Mouse (Mus musculus) midbrain, embryonic 14.5 days (tissue): ENCODE measurements around the gene Kcnj12. TPM values are rescaled to one million over a fixed set of nuclear protein-coding genes. Genes with fewer than 3 reads are reported as not detected.

Source experiments
- ATAC-seq: fragments of 200-750 bp; cut with Nextera tagmentation; 2 replicates; pipeline ENCODE4 v1.8.0; 2017; ENCODE audit warnings: moderate number of reproducible peaks, moderate library complexity; ENCODE audit not compliant: low FRiP score, low TSS enrichment
- DNase-seq: peaks from one replicate; pipeline ENCODE4 v3.0.0-alpha.2; 2015
- H3K27ac ChIP-seq: fragments of 300-500 bp; sonication (generic); replicated peaks from 2 replicates; pipeline ENCODE4 v1.5.1; 2014; ENCODE audit warnings: mild to moderate bottlenecking, low read depth, low read length, moderate library complexity
- H3K27me3 ChIP-seq: fragments of 300-500 bp; sonication (generic); 2 replicates; pipeline ENCODE4 v1.6.1; 2014; ENCODE audit warnings: low read length, control low read depth, mixed read lengths; ENCODE audit not compliant: control insufficient read depth, insufficient read depth
- H3K36me3 ChIP-seq: fragments of 300-500 bp; sonication (generic); 2 replicates; pipeline ENCODE4 v1.6.1; 2014; ENCODE audit warnings: low read length, control low read depth; ENCODE audit not compliant: control insufficient read depth, insufficient read depth
- H3K4me1 ChIP-seq: fragments of 300-500 bp; sonication (generic); 2 replicates; pipeline ENCODE4 v1.6.1; 2014; ENCODE audit warnings: mild to moderate bottlenecking, antibody characterized with exemption, low read length, control low read depth; ENCODE audit not compliant: control insufficient read depth, insufficient read depth
- H3K4me2 ChIP-seq: fragments of 300-500 bp; sonication (generic); 2 replicates; pipeline ENCODE4 v1.6.1; 2014; ENCODE audit warnings: mild to moderate bottlenecking, low read length, moderate library complexity
- H3K4me3 ChIP-seq: fragments of 300-500 bp; sonication (generic); replicated peaks from 2 replicates; pipeline ENCODE4 v1.5.1; 2014; ENCODE audit warnings: low read depth, low read length
- H3K9ac ChIP-seq: fragments of 300-500 bp; sonication (generic); replicated peaks from 2 replicates; pipeline ENCODE4 v1.6.1; 2014; ENCODE audit warnings: mild to moderate bottlenecking, low read length, moderate library complexity
- H3K9me3 ChIP-seq: fragments of 300-500 bp; sonication (generic); 2 replicates; pipeline ENCODE4 v1.6.1; 2016; ENCODE audit warnings: low read length, control low read depth, mixed read lengths; ENCODE audit not compliant: control insufficient read depth
- WGBS: fragments of 180-500 bp; shearing (Covaris S2); extraction: QIAGEN DNeasy Blood & Tissue Kit; methylation state at CpG from one replicate; pipeline ENCODE4 v1.1.7; 2014; 5-methylcytosine and 5-hydroxymethylcytosine counted together
- polyA plus RNA-seq: library from polyadenylated mRNA; unstranded; fragments of >200 nt; fragmentation: Nextera tagmentation; extraction: Ambion mirVana; gene quantifications from 2 replicates; pipeline ENCODE4 v1.2.1, GENCODE M21; 2014

Gene Kcnj12
- polyA plus RNA-seq, 1 experiment from 2014 or later = 2.9 TPM

- Histone ChIP-seq H3K9ac (no peak overlapping the region), H3K4me3 (no peak overlapping the region), H3K4me2 (no peak overlapping the region), H3K4me1 (no peaks in the 10 kb centered on the region; the same call in 1 of the 2 replicates), H3K36me3 (no peaks in the 10 kb centered on the region), H3K27ac (no peak overlapping the region), H3K27me3 (no peaks in the 10 kb centered on the region), H3K9me3 (no peaks in the 10 kb centered on the region)
- no peak for ATAC-seq
- WGBS = 79% methylated on average over 15 of the region's 15 CpGs
- DNase-seq = no peak
Observed at GRCm38 (mm10) chr11:61075361-61076326, 53.3 kb downstream of the Kcnj12 start.

GRCm38 (mm10) chr11:61081624-61082023 lies 59.3 kb downstream of the Kcnj12 start:
- Histone ChIP-seq H3K36me3 (no peaks in the 10 kb centered on the region), H3K4me1 (no peaks in the 10 kb centered on the region), H3K4me3 (no peak overlapping the region), H3K27me3 (no peaks in the 10 kb centered on the region), H3K27ac (no peak overlapping the region), H3K4me2 (no peak overlapping the region), H3K9me3 (no peaks in the 10 kb centered on the region), H3K9ac (no peak overlapping the region)
- 89% methylated on average over 2 of the region's 2 CpGs for WGBS
- DNase-seq (no peak), ATAC-seq (no peak)

- Histone ChIP-seq H3K36me3 (no peaks in the 10 kb centered on the region), H3K27ac (no peak overlapping the region), H3K9ac (no peak overlapping the region), H3K4me3 (no peak overlapping the region), H3K9me3 (no peaks in the 10 kb centered on the region), H3K27me3 (no peaks in the 10 kb centered on the region), H3K4me2 (no peak overlapping the region), H3K4me1 (no peaks in the 10 kb centered on the region)
- ATAC-seq = no peak
- no peak for DNase-seq
- 49% methylated on average over 7 of the region's 7 CpGs for WGBS
Observed at GRCm38 (mm10) chr11:61090195-61090594, 67.8 kb downstream of the Kcnj12 start.

- DNase-seq = peak; percentile 22
Observed at GRCm38 (mm10) chr11:61091192-61091591, 68.8 kb downstream of the Kcnj12 start.

GRCm38 (mm10) chr11:61091642-61092262 lies 69.4 kb downstream of the Kcnj12 start:
- peak; percentile 94 for DNase-seq
- Histone ChIP-seq H3K9me3 (no peaks in the 10 kb centered on the region), H3K4me1 (no peaks in the 10 kb centered on the region), H3K4me3 (no peak overlapping the region), H3K36me3 (no peaks in the 10 kb centered on the region), H3K9ac (no peak overlapping the region), H3K27ac (no peak overlapping the region), H3K27me3 (no peaks in the 10 kb centered on the region), H3K4me2 (no peak overlapping the region)
- peak; percentile 50; the same call in 1 of the 2 replicates for ATAC-seq
- WGBS = 9% methylated on average over 7 of the region's 7 CpGs

More at GRCm38 (mm10) chr11:61091192-61091591, 68.8 kb downstream of the Kcnj12 start:
- Histone ChIP-seq H3K4me2 (no peak overlapping the region), H3K27ac (no peak overlapping the region), H3K4me3 (no peak overlapping the region), H3K27me3 (no peaks in the 10 kb centered on the region), H3K9ac (no peak overlapping the region), H3K9me3 (no peaks in the 10 kb centered on the region), H3K4me1 (no peaks in the 10 kb centered on the region), H3K36me3 (no peaks in the 10 kb centered on the region)
- WGBS = 61% methylated on average over 3 of the region's 3 CpGs
- peak; percentile 55; the same call in 1 of the 2 replicates for ATAC-seq

GRCm38 (mm10) chr11:61098046-61098445 lies 75.7 kb downstream of the Kcnj12 start:
- Histone ChIP-seq H3K4me2 (no peak overlapping the region), H3K4me1 (no peaks in the 10 kb centered on the region), H3K27me3 (no peaks in the 10 kb centered on the region), H3K27ac (no peak overlapping the region), H3K36me3 (no peaks in the 10 kb centered on the region), H3K4me3 (no peak overlapping the region), H3K9ac (no peak overlapping the region), H3K9me3 (no peaks in the 10 kb centered on the region)
- no peak for ATAC-seq
- 64% methylated on average over 1 of the region's 1 CpGs for WGBS
- DNase-seq = no peak

GRCm38 (mm10) chr11:61102397-61103339 lies 80.3 kb downstream of the Kcnj12 start:
- no peak overlapping the region for H3K9ac ChIP-seq
- WGBS = 35% methylated on average over 12 of the region's 13 CpGs
- no peak overlapping the region for H3K4me3 ChIP-seq
- no peak for DNase-seq
- no peak overlapping the region for H3K27ac ChIP-seq
- ATAC-seq = no peak
- no peaks in the 10 kb centered on the region for H3K27me3 ChIP-seq
- H3K9me3 ChIP-seq = no peaks in the 10 kb centered on the region
- H3K4me2 ChIP-seq = no peak overlapping the region
- H3K4me1 ChIP-seq = peaks cover 6% of the 10 kb centered on the region; the same call in 1 of the 2 replicates
- H3K36me3 ChIP-seq = no peaks in the 10 kb centered on the region

GRCm38 (mm10) chr11:61104241-61104901 lies 82.0 kb downstream of the Kcnj12 start:
- peak overlapping the region; percentile 34 for H3K4me2 ChIP-seq
- ATAC-seq (peak; percentile 85; the same call in 1 of the 2 replicates), DNase-seq (peak; percentile 96)
- no peak overlapping the region for H3K27ac ChIP-seq
- no peaks in the 10 kb centered on the region for H3K27me3 ChIP-seq
- WGBS = 10% methylated on average over 20 of the region's 20 CpGs
- H3K4me1 ChIP-seq = peaks cover 6% of the 10 kb centered on the region; the same call in 1 of the 2 replicates
- H3K9ac ChIP-seq = no peak overlapping the region; the same call in 1 of the 2 replicates
- H3K4me3 ChIP-seq = no peak overlapping the region
- no peaks in the 10 kb centered on the region for H3K36me3 ChIP-seq
- no peaks in the 10 kb centered on the region for H3K9me3 ChIP-seq
